Mouse (Mus musculus): ENCODE measurements around the gene Lin37. TPM values are rescaled to one million over a fixed set of nuclear protein-coding genes. Genes with fewer than 3 reads are reported as not detected.

The Lin37 gene
- polyA plus RNA-seq, 1 experiment from 2014 or later: 60.4 TPM

DNA sequence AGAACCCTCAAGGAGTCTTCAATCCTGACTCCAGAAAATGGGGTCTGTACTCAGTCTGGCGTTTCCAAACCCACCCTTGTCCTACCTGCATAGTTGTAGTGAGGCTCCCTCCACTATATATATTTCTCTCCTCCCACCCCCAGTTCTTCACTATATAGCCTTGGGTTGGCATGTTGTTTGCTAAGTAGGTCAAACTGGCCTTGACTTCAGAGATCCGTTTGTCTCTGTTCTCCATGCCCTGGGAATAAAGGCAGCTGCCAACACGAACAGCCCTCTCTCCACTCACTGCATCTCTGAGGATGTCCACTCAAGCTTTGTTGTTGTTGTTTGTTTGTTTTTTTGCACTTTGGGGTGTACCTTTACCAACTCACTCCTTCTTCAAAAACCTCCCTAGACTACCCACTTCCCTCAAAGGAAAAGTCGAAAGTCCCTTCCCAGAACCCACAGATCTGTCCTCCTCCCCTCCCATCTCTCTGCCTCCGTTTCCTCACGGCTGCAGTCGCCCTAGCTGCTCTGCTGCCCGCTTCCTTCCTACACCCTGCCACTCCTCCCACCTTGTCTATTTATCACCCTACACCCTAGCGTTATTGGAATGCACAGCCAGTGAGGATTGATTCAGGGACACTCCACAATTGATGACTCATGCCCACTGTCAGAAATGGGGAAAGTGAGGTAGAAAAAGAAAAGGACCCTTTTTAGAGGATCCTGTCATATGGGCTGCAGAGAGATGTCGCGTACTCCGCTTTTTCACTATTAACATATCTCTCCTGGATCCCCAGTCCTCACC, 789 bp downstream of the Lin37 start:
- Histone ChIP-seq H3K4me3 (replicated peaks) (peak overlapping the region; percentile 56), H3K9me3 (no peaks in the 10 kb centered on the region), H3K36me3 (peaks cover 40% of the 10 kb centered on the region), H3K27me3 (peaks cover 8% of the 10 kb centered on the region; the same call in 1 of the 2 replicates), H3K9ac (replicated peaks) (peak overlapping the region; percentile 81), H3K4me2 (replicated peaks) (peak overlapping the region; percentile 91), H3K4me1 (replicated peaks) (peaks cover 29% of the 10 kb centered on the region), H3K27ac (no peak overlapping the region; the same call in 1 of the 2 replicates)
- ATAC-seq: peak; percentile 3; the same call in 1 of the 2 replicates
- WGBS: 15% methylated on average over 12 of the region's 12 CpGs

DNA sequence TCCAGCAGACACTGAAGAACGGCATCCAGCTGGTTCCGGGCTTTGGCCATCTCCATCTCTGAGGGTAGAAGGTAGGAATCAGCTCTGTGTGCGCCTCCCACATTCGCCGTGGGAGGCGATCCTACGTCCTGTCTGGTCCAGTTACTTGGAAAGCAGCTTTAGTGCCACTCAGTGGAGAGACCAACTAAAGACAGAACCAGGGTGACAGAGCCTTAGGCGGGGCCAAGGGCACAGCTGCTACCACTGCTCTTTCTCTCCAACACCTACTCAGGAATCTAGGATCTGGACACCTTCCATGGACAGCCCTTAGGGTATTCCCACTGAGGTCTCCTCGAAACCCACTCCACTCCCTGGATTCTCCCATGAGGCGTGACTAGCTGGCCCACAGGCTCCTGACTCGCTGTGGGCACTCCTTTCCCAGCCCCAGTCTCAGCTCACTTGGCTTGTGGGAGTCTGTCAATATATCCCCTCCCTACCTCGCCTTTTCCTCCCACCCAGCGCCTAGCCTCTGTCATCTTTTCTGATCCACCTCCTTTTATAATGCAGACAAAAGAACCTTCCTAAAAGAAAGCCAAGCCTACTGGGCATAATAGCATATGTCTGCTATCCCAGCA, 1.6 kb downstream of the Lin37 start:
- Histone ChIP-seq H3K9me3 (no peaks in the 10 kb centered on the region), H3K4me1 (replicated peaks) (peaks cover 34% of the 10 kb centered on the region), H3K36me3 (peaks cover 40% of the 10 kb centered on the region), H3K4me2 (replicated peaks) (peak overlapping the region; percentile 91), H3K4me3 (replicated peaks) (peak overlapping the region; percentile 56; the same call in 1 of the 2 replicates), H3K27ac (no peak overlapping the region), H3K9ac (replicated peaks) (peak overlapping the region; percentile 81; the same call in 1 of the 2 replicates), H3K27me3 (peaks cover 8% of the 10 kb centered on the region; the same call in 1 of the 2 replicates)
- ATAC-seq: no peak
- 91% methylated on average over 13 of the region's 13 CpGs for WGBS

- H3K27me3 ChIP-seq: peaks cover 8% of the 10 kb centered on the region; the same call in 1 of the 2 replicates
- peaks cover 35% of the 10 kb centered on the region for H3K4me1 ChIP-seq (replicated peaks)
- no peak overlapping the region for H3K27ac ChIP-seq
- ATAC-seq: no peak
- H3K9ac ChIP-seq (replicated peaks): no peak overlapping the region
- WGBS: 94% methylated on average over 18 of the region's 18 CpGs
- peaks cover 40% of the 10 kb centered on the region for H3K36me3 ChIP-seq
- no peak overlapping the region for H3K4me3 ChIP-seq (replicated peaks)
- no peaks in the 10 kb centered on the region for H3K9me3 ChIP-seq
- H3K4me2 ChIP-seq (replicated peaks): no peak overlapping the region
Observed at GRCm38 (mm10) chr7:30556894-30557536, 2.6 kb downstream of the Lin37 start.

DNA sequence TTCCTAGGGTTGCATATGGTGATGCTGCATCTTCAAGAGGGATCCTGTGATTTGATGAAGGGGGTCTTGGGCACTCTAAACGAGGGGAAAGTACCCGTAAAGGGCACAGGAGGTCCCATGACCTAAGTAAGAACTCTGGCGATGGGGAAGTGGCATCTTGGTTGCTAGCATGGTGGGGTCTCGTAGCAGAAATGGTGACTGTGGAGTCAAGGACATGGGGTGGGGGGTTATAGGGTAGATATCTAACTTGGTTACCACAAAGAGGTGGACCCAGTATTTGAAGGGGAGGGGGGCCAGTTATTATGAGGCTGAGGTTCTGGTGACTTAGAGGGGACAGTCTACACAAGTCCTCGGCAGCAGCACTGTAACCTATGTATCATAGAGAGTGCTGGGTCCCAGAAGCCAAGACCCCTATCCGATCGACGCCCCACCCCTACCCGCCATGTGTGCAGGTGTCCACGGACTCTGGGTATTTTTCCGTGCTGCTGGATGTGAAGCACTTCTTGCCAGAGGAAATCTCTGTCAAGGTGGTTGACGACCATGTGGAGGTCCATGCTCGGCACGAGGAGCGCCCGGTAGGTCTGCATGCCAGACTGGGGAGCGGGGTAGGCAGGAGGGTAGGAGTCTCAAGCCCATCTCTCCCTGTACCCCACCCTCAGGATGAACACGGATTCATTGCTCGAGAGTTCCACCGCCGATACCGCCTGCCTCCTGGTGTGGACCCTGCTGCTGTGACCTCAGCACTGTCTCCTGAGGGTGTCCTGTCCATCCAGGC, 5.6 kb downstream of the Lin37 start:
- Histone ChIP-seq H3K27me3 (peaks cover 8% of the 10 kb centered on the region; the same call in 1 of the 2 replicates), H3K4me3 (replicated peaks) (peak overlapping the region; percentile 65), H3K36me3 (peaks cover 44% of the 10 kb centered on the region), H3K9me3 (no peaks in the 10 kb centered on the region), H3K4me2 (replicated peaks) (peak overlapping the region; percentile 85), H3K27ac (no peak overlapping the region), H3K9ac (replicated peaks) (peak overlapping the region; percentile 70; the same call in 1 of the 2 replicates), H3K4me1 (replicated peaks) (peaks cover 34% of the 10 kb centered on the region)
- WGBS: 86% methylated on average over 22 of the region's 22 CpGs
- no peak for ATAC-seq

DNA sequence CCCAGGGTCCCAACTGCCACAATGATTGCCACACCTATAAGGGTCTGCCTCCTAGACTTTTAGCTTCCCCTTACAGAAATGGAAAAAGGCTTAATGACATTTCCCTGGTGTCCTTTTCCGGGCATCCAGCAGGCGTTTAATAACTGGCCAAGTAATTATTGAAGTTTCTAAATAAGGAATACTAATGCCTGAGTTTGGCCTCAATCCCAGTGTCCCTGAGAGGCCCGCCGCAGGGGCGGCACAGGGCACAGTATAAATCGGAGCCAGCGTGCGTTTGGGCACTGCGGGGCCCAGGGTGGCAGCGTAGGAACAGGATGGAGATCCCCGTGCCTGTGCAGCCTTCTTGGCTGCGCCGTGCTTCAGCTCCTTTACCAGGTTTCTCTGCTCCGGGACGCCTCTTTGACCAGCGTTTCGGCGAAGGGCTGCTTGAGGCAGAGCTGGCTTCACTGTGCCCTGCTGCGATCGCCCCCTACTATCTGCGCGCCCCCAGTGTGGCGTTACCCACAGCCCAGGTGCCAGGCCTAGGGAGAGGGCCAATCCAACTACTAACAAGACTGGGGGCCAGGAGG, 6.5 kb downstream of the Lin37 start:
- peak overlapping the region; percentile 65 for H3K4me3 ChIP-seq (replicated peaks)
- H3K4me2 ChIP-seq (replicated peaks): peak overlapping the region; percentile 85
- H3K4me1 ChIP-seq (replicated peaks): peaks cover 25% of the 10 kb centered on the region
- ATAC-seq: no peak
- H3K9me3 ChIP-seq: no peaks in the 10 kb centered on the region
- 8% methylated on average over 23 of the region's 23 CpGs for WGBS
- peaks cover 8% of the 10 kb centered on the region; the same call in 1 of the 2 replicates for H3K27me3 ChIP-seq
- peak overlapping the region; percentile 68; the same call in 1 of the 2 replicates for H3K27ac ChIP-seq
- peak overlapping the region; percentile 70 for H3K9ac ChIP-seq (replicated peaks)
- peaks cover 51% of the 10 kb centered on the region for H3K36me3 ChIP-seq

DNA sequence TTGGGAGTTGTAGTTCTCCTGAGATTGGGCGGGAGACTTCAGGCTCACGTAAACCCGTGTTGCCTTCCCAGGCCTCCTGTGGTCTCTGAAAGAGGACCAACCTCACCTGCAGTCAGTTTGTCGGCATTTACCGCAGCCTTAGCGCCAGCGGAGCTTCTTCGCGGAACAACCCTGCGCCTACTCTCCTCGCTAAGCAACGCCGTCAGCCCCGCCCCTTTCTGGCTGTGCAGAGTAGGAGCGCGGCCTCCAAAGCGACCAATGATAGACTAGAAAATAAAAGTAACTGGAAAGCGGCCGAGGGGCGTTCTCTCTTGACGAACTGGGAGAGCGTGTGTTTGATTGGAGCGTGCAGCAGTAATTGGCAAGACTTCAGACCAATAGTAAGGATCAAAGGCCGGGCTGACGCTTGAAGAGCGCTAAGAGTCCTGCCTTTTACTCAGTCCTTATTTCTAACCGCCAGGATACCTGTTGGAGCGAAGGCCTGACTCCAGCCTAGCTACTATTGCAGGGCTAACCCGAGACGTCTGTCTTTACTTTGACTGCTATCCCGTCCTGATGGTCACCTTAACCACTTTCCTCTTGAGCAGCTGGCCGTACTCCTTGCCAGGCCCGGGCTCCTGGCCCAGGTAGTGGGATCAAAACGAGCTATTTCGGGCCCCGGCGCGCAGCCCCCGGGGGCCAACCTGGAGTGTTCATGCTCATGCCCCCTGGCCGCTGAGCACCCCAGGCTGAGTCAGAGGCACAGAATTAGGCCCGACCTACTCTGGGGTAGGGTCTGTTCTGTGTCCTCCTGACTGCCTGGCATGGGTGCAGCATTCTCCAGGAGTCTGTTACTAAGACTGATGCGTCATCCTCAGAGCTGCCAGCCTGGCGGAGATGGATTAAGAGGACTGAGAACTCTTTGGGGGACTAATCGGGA, 7.3 kb downstream of the Lin37 start, which contains the start of the genes Hspb6 and Proser3:
Gene Hspb6 (plus strand): TSS at position 77 of the 919 bp plus-strand sequence.
Gene Proser3 (minus strand): TSS at position 198 of the 919 bp plus-strand sequence.
- Histone ChIP-seq H3K27me3 (peaks cover 8% of the 10 kb centered on the region; the same call in 1 of the 2 replicates), H3K36me3 (peaks cover 50% of the 10 kb centered on the region), H3K4me3 (replicated peaks) (peak within 1 kb of the TSS; percentile 65), H3K4me1 (replicated peaks) (peaks cover 21% of the 10 kb centered on the region), H3K4me2 (replicated peaks) (peak within 1 kb of the TSS; percentile 85), H3K27ac (peak within 1 kb of the TSS; percentile 95), H3K9ac (replicated peaks) (peak within 1 kb of the TSS; percentile 70), H3K9me3 (no peaks in the 10 kb centered on the region)
- peak; percentile 95 for ATAC-seq
- under 1% methylated on average over 44 of the region's 44 CpGs for WGBS

GRCm38 (mm10) chr7:30551445-30552101, 8.1 kb downstream of the Lin37 start:
- peaks cover 21% of the 10 kb centered on the region for H3K4me1 ChIP-seq (replicated peaks)
- peaks cover 8% of the 10 kb centered on the region; the same call in 1 of the 2 replicates for H3K27me3 ChIP-seq
- H3K9ac ChIP-seq (replicated peaks): peak overlapping the region; percentile 67
- 3% methylated on average over 10 of the region's 10 CpGs for WGBS
- H3K36me3 ChIP-seq: peaks cover 42% of the 10 kb centered on the region
- H3K4me3 ChIP-seq (replicated peaks): peak overlapping the region; percentile 65
- peak; percentile 72 for ATAC-seq
- peak overlapping the region; percentile 85 for H3K4me2 ChIP-seq (replicated peaks)
- peak overlapping the region; percentile 95 for H3K27ac ChIP-seq
- H3K9me3 ChIP-seq: no peaks in the 10 kb centered on the region

DNA sequence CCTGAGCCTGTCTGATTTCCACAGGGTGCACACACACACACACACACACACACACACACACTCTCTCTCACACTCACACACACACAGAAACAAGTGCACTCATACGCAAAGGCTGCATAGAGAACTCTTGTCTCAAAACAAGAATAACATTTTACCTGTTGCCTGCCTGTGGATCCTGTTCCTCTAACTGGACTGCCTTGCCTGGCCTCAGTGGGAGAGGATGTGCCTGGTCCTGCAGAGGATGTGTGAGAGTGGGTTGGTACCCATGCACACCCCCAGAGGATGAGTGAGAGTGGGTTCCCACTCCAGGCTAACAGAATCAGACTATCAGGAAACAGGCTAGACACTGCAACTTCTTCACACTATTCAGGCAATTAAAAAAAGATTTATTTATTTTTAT, 9.0 kb downstream of the Lin37 start:
- Histone ChIP-seq H3K4me3 (replicated peaks) (no peak overlapping the region), H3K27ac (no peak overlapping the region), H3K9ac (replicated peaks) (no peak overlapping the region), H3K4me2 (replicated peaks) (no peak overlapping the region), H3K36me3 (peaks cover 40% of the 10 kb centered on the region), H3K4me1 (replicated peaks) (peaks cover 21% of the 10 kb centered on the region), H3K9me3 (no peaks in the 10 kb centered on the region), H3K27me3 (peaks cover 8% of the 10 kb centered on the region; the same call in 1 of the 2 replicates)
- WGBS: 97% methylated on average over 1 of the region's 1 CpGs
- no peak for ATAC-seq

- H3K9me3 ChIP-seq: no peaks in the 10 kb centered on the region
- ATAC-seq: no peak
- H3K27ac ChIP-seq: no peak overlapping the region
- 95% methylated on average over 2 of the region's 2 CpGs for WGBS
- H3K4me1 ChIP-seq (replicated peaks): peaks cover 21% of the 10 kb centered on the region
- no peak overlapping the region for H3K4me2 ChIP-seq (replicated peaks)
- no peak overlapping the region for H3K9ac ChIP-seq (replicated peaks)
- H3K4me3 ChIP-seq (replicated peaks): no peak overlapping the region
- peaks cover 32% of the 10 kb centered on the region for H3K36me3 ChIP-seq
- H3K27me3 ChIP-seq: peaks cover 8% of the 10 kb centered on the region; the same call in 1 of the 2 replicates
Observed at GRCm38 (mm10) chr7:30549880-30550279, 9.8 kb downstream of the Lin37 start.

DNA sequence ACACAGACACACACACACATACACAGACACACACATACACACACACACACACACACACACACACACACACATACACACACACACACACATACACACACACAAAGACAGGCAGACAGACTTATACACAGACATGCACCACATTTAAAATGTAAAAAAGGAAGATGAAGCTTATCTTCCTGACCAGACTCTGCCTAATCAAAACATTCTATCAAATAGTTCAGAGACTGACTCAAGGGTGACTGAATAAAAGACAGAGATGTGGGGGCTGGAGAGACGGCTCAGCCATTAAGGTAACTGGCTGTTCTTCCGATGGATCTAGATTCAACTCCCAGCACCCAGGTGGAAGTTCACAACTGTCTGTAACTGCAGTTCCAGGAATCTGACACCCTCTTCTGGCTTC, 15.3 kb downstream of the Lin37 start:
- 0 out of 2 replicates have a peak overlapping the region, but pooled peaks have one; percentile 10 for H3K9ac ChIP-seq (replicated peaks)
- ATAC-seq: no peak
- H3K36me3 ChIP-seq: peaks cover 52% of the 10 kb centered on the region
- no peak overlapping the region for H3K4me3 ChIP-seq (replicated peaks)
- H3K27ac ChIP-seq: no peak overlapping the region
- no peaks in the 10 kb centered on the region for H3K27me3 ChIP-seq
- no peaks in the 10 kb centered on the region for H3K9me3 ChIP-seq
- no peaks in the 10 kb centered on the region for H3K4me1 ChIP-seq (replicated peaks)
- WGBS: 88% methylated on average over 2 of the region's 2 CpGs
- H3K4me2 ChIP-seq (replicated peaks): no peak overlapping the region

Data from midbrain, embryonic 13.5 days (tissue).